In the genomic region with DNA sequence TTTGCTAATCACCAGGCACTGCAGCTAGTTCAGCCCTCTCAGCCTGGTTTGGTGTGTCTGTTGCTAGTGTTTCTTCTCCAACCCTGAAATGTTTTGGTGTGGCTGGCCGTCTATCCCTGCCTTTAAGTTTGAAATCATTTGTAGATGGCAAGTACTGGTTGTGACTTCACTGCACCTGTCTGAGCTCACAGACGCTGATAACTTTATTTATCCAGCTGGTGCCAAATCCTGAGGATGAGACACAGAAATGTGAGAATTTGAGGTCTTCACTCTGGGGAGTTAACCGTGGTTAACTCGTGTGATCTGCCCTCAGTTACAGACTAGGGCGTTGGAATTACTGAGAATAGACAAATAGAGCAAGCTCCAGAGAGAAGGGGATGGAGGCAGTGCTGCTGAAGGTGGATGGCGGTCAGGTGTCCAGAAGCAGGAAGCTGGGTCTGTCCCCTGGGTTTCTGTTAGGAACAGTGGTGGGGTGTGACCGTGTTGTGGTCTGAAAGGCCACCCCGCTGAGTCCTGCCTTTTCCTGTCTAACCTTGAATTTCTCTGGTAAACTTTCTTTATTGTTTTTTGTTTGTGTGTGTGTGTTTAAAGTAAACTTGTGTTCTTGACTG, we compare ENCODE assay signal across 10 mouse cellular contexts. TPM values are rescaled to one million over a fixed set of nuclear protein-coding genes. Genes with fewer than 3 reads are reported as not detected.
"Had no signal": no experiment of that assay in that cellular context is flagged by ENCODE, and none has a peak within 500 bp of the region (broad histone marks: within the 10 kb centered on the region; RNA-seq: fewer than 3 reads in every experiment).

No protein-coding gene starts in this region.

- H3K4me1 ChIP-seq: midbrain, embryonic 13.5 days; neural tube, embryonic 12.5 days had no signal

- H3K27me3 ChIP-seq: kidney, embryonic 15.5 days; limb, embryonic 13.5 days; midbrain, embryonic 13.5 days; neural tube, embryonic 12.5 days had no signal

- H3K9ac ChIP-seq: kidney, embryonic 15.5 days; limb, embryonic 13.5 days; liver, embryonic 14.5 days; midbrain, embryonic 13.5 days; neural tube, embryonic 12.5 days had no signal

- H3K4me3 ChIP-seq: kidney, embryonic 15.5 days; limb, embryonic 13.5 days; midbrain, embryonic 13.5 days; neural tube, embryonic 12.5 days had no signal

- H3K4me2 ChIP-seq: kidney, embryonic 15.5 days; limb, embryonic 13.5 days; midbrain, embryonic 13.5 days; neural tube, embryonic 12.5 days had no signal

- H3K27ac ChIP-seq: kidney, embryonic 15.5 days; limb, embryonic 13.5 days; liver, embryonic 14.5 days; midbrain, embryonic 13.5 days; neural tube, embryonic 12.5 days had no signal

- DNase-seq: kidney, postnatal 14 days; layer of hippocampus, adult 9-11 months; lung, adult 18-20 months; thymus, postnatal 36 days had no signal

RNA-seq across cellular contexts. Expression of a gene that starts 53.9 kb away (rescaled TPM):
- total RNA-seq: neutrophil, adult 5-6 weeks had no signal
